Mouse (Mus musculus) left cerebral cortex, adult 2 months (tissue): ENCODE results near the gene Coq8b. TPM values are rescaled to one million over a fixed set of nuclear protein-coding genes. Genes with fewer than 3 reads are reported as not detected.
A peak's percentile ranks its signal among the peaks of the same experiment; 100 is the strongest.
"Not testable (repeated sequence)": the region's sequence is repeated elsewhere in the genome, so short reads cannot be mapped to it uniquely, and the experiment has no call there.

Source experiments
- DNase-seq, 2 experiments: peaks; one replicate each; pipeline ENCODE4 v3.0.0; 2021 to 2022; ENCODE audit warnings: low spot score in 2 of 2, mixed read lengths in 1 of 2; ENCODE audit errors: extremely low spot score in 1 of 2
- H3K27ac ChIP-seq: fragments of 200-600 bp; 2 replicates; pipeline ENCODE4 v1.8.1; 2022
- H3K4me3 ChIP-seq: fragments of 200-600 bp; 2 replicates; pipeline ENCODE4 v1.8.1; 2022
- CTCF ChIP-seq: fragments of 200-600 bp; IDR thresholded peaks from 2 replicates; pipeline ENCODE4 v1.8.1; 2022; ENCODE audit warnings: antibody characterized with exemption, mild to moderate bottlenecking, moderate library complexity
- intact Hi-C: fragments of 180-260 bp; cut with DNase I; formaldehyde crosslinking; loops from one replicate; pipeline ENCODE4 v1.15.1; 2025
- total RNA-seq, 2 experiments: library from RNA; stranded (reverse); gene quantifications; 2 replicates each; pipeline ENCODE4 v1.2.3; 2021

Gene Coq8b
- total RNA-seq, 2 experiments from 2014 or later: 35.4 to 36.2 TPM

DNA sequence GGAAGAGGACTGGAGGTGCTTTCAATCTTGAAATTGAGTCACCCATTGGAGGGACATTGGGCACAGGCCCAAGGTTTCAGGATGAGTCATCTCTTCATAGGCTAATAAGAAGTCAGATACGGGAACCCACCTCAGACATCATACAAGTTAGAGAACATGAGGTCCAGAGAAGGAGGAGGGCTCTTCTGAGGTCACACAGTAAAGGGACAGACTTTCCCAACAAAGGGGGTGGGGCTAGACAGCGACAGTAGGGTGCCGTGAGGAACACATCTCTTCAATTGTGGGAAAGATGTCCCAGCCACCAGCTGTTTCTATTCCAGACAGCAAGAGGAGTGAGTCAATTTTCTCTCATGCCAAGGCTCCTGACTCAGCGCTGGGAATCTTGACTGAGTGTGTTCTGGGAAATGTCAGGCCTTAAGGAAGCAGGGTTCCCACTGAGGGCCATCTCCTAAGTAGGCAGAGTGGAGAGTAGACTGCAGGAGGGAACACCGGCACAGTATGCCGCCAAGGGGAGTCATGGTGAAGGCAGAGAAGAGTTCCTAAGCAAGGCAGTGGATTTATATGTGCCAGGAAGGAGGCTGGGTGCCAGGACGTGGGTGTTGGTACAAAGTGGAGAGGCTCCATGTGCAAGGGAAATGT is 1.0 kb upstream of the Coq8b start:
- intact Hi-C loops: loop anchor here (1.0 to 5.0 kb wide), 2 partner anchors 25 to 255 kb away; partner anchors contain the start of gene Sertad1
- TF ChIP-seq CTCF: no peak
- peak; percentile 62 to 82 for DNase-seq
- no peak overlapping the region for H3K4me3 ChIP-seq
- H3K27ac ChIP-seq: peak overlapping the region; percentile 89

DNA sequence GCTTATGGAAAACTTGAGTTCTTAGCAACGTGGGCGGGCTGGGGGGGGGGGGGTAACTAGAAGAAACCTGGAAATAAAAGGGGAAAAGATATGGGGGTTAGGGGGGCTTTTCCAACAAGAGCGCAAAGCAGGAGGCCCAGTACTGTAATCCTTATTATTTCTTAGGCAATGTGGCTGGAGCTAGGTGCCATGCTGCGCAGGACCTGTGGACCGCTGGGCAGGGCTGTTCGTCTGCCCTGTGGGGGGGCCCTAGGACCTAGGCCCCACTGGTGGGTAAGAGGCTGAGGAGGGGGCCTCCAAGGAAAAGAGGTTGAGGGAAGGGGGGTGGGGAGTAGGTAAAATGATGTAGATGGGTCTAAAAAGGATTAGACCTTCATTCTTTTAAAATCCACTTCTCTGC is 477 bp downstream of the Coq8b start:
- DNase-seq: no peak
- intact Hi-C loops: loop anchor here (5.0 kb wide), 1 partner anchor 254 kb away; the partner anchor contains the start of gene Sertad1
- Histone ChIP-seq H3K4me3 (peak overlapping the region; percentile 66), H3K27ac (peak overlapping the region; percentile 89)
- no peak for TF ChIP-seq CTCF

GRCm38 (mm10) chr7:27235726-27236125 is 2.9 kb downstream of the Coq8b start:
- TF ChIP-seq CTCF: no peak
- Histone ChIP-seq H3K4me3 (no peak overlapping the region), H3K27ac (no peak overlapping the region)
- no peak for DNase-seq
- intact Hi-C loops: no loop called here

- H3K4me3 ChIP-seq: no peak overlapping the region
- TF ChIP-seq CTCF: peak; percentile 1; the same call in 1 of the 2 replicates
- DNase-seq: no peak
- intact Hi-C loops: no loop called here
- H3K27ac ChIP-seq: no peak overlapping the region
Observed at GRCm38 (mm10) chr7:27237527-27237926, 4.7 kb downstream of the Coq8b start.

DNA sequence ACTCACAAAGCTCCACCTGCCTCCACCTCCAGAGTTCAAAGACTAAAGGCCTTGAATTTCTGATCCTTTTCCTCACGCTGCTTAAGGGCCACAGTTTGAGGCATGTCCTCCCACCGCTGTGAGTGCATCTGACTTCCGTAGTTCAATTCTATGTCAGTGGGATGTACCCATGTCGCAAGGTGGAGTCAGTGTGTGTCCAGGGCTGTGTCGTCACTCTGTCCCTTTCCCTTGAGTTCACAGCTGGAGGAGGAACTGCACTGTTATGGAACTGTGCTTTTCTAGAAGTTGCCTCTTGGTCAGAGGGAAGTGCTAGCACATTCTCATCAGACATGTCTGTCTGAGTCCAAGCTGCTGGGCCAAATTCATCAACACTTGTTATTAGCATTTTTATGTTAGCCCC is 5.7 kb downstream of the Coq8b start:
- Histone ChIP-seq H3K4me3 (no peak overlapping the region), H3K27ac (no peak overlapping the region)
- no peak for DNase-seq
- no peak for TF ChIP-seq CTCF
- intact Hi-C loops: no loop called here

GRCm38 (mm10) chr7:27243211-27243610 is 10.4 kb downstream of the Coq8b start:
- H3K27ac ChIP-seq: no peak overlapping the region
- H3K4me3 ChIP-seq: no peak overlapping the region
- TF ChIP-seq CTCF: no peak
- intact Hi-C loops: no loop called here
- DNase-seq: no peak

DNA sequence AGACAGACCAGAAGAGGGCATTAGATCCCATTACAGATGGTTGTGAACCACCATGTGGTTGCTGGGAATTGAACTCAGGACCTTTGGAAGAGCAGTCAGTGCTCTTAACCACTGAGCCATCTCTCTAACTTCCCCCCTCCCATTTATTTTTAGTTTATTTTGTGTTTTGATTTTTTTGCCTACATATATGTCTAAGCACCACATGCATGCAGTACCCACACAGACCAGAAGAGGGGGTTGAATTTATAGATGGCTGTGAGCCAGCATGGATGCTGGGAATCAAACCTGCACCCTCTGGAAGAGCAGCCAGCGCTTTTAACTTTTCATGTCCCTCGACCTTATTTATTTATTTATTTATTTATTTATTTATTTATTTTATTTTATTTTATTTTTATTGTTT is 11.3 kb downstream of the Coq8b start:
- TF ChIP-seq CTCF: peak; percentile 55
- H3K4me3 ChIP-seq, H3K27ac ChIP-seq, intact Hi-C loops, DNase-seq: not testable (repeated sequence)

- peak; percentile 56 for TF ChIP-seq CTCF
- intact Hi-C loops: no loop called here
- H3K4me3 ChIP-seq: no peak overlapping the region
- H3K27ac ChIP-seq: no peak overlapping the region
- DNase-seq: no peak
Observed at GRCm38 (mm10) chr7:27249146-27249545, 16.3 kb downstream of the Coq8b start.

DNA sequence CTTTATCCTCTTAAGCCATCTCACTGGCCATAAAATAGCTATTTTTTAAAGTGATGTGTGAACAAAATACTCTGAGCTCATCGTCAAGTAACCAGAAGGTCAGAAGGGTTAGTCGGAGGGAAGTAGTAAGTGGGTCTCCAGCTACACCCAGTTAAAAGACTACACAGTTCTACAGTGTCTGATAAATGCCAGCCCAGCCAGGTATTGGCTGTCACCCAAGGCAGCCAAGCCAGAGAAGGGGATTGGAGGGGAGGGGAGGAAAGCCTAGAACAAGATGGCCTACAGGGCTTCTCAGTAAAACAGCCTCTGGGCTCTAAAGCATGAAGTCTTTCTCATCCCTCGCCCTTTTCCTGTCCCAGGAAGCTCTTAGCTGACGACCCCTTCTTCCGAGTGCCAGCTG is 17.1 kb downstream of the Coq8b start:
- no peak for DNase-seq
- intact Hi-C loops: no loop called here
- Histone ChIP-seq H3K4me3 (no peak overlapping the region), H3K27ac (no peak overlapping the region)
- no peak for TF ChIP-seq CTCF

DNA sequence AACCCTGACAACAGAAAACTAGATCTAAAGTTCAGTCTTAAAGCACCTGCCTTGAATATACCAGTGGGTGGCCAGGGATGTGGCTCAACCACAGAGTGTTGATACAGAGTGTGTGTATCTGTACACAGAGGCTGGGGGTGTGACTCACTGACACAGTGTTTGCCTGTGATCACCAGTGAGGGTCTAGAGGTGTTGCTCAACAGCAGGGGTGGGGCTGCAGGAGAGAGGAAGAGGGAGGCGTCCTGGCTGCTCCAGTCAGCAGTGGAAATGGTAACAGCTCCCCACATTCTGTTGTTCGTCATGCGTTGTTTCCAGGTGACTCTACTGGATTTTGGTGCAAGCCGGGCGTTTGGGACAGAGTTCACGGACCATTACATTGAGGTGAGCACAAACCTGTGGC is 19.1 kb downstream of the Coq8b start:
- TF ChIP-seq CTCF: no peak
- Histone ChIP-seq H3K27ac (no peak overlapping the region), H3K4me3 (no peak overlapping the region)
- intact Hi-C loops: no loop called here
- no peak for DNase-seq

DNA sequence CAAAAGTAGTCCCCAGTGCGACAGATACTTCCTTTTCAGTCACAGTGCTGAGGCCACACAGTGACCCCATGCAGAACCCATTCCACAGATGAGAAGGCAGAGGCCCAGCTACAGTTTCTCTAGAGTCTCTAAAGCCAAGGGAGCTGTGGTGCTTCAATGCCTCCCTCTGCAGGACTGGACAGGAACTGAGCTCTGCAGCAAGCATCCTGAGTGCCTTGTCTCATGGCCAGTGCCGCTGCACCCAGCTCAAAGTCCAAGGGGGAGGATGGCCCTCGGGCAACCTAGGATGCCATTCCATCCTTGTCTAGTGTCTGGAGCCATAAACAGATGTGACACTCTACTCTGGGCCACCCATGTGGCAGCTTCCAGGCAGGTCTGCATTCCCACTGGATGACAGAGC is 22.9 kb downstream of the Coq8b start:
- Histone ChIP-seq H3K4me3 (no peak overlapping the region), H3K27ac (no peak overlapping the region)
- intact Hi-C loops: no loop called here
- no peak for DNase-seq
- peak; percentile 56 for TF ChIP-seq CTCF

DNA sequence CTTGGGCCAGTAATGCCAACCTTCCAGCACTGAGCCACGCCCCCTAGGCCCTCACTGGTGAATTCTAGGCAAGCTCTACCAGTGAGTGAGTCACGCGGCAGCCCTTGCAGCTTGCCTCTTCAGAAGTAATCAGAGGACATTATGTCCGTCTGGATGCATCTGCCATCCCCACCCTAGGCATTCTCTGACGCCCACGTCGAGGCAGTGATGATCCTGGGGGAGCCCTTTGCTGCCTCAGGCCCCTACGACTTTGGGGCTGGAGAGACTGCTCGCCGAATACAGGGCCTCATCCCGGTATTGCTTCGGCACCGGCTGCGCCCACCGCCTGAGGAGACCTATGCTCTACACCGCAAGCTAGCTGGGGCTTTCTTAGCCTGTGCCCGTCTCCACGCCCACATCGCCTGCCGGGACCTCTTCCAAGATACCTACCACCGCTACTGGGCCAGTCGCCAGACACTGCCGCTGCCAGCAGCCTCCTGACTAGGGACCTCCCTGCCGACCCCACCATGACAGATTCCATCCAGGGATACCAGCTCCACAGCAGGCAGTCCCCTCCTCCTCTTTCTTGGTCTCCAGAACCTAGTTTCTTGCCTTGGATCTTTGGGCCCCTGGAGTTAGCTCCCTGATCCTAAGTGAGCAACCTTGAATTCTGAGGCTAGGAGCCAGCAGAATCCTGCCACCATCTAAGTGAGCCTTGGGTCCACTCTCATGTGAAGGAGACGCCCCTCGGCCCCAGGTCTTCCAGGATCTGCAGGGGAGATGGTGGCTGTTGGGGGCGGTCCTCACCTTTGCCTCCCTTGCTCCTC is 24.4 kb downstream of the Coq8b start:
- peak; percentile 71 to 82 for DNase-seq
- Histone ChIP-seq H3K27ac (peak overlapping the region; percentile 88), H3K4me3 (peak overlapping the region; percentile 34)
- no peak for TF ChIP-seq CTCF
- intact Hi-C loops: loop anchor here (1.0 kb wide), 1 partner anchor 25 kb away; no protein-coding TSS in a partner anchor
